Mouse (Mus musculus) testis, adult 2 months (tissue): ENCODE results near the gene Hyal1. TPM values are rescaled to one million over a fixed set of nuclear protein-coding genes. Genes with fewer than 3 reads are reported as not detected.

Source experiments
- H3K27ac ChIP-seq: fragments of 200-500 bp; 2 replicates; pipeline ENCODE4 v1.5.1; 2012; ENCODE audit warnings: low read depth, low read length; ENCODE audit not compliant: control insufficient read depth, insufficient read depth
- H3K27me3 ChIP-seq: fragments of 200-500 bp; 2 replicates; pipeline ENCODE4 v1.6.1; 2012; ENCODE audit warnings: mild to moderate bottlenecking, low read length, moderate library complexity; ENCODE audit not compliant: control insufficient read depth, insufficient read depth
- H3K36me3 ChIP-seq: fragments of 200-500 bp; 2 replicates; pipeline ENCODE4 v1.6.1; 2012; ENCODE audit warnings: mild to moderate bottlenecking, low read length; ENCODE audit not compliant: control insufficient read depth, insufficient read depth
- H3K4me1 ChIP-seq: fragments of 200-500 bp; 2 replicates; pipeline ENCODE4 v1.6.1; 2012; ENCODE audit warnings: low read length; ENCODE audit not compliant: control insufficient read depth, insufficient read depth
- H3K4me3 ChIP-seq: fragments of 200-500 bp; 2 replicates; pipeline ENCODE4 v1.5.1; 2012; ENCODE audit warnings: low read depth, mild to moderate bottlenecking, low read length, moderate library complexity, mixed read lengths; ENCODE audit not compliant: control insufficient read depth
- CTCF ChIP-seq: fragments of 200-500 bp; IDR thresholded peaks from 2 replicates; pipeline ENCODE4 v1.5.1; 2012; ENCODE audit warnings: low read depth, mild to moderate bottlenecking, inconsistent platforms, low read length, moderate library complexity; ENCODE audit not compliant: control insufficient read depth, insufficient read depth, insufficient replicate concordance
- POLR2A ChIP-seq: fragments of 200-500 bp; IDR thresholded peaks from 2 replicates; pipeline ENCODE4 v1.6.1; 2012; ENCODE audit warnings: low read depth, mild to moderate bottlenecking, inconsistent platforms, low read length, moderate library complexity; ENCODE audit not compliant: control insufficient read depth
- polyA plus RNA-seq: library from polyadenylated mRNA; depleted of rRNA; stranded (reverse); fragments of >200 nt; gene quantifications from 2 replicates; pipeline ENCODE4 v1.2.3, GENCODE M21; 2012

Hyal1 gene
- polyA plus RNA-seq, 1 experiment, result 4.0 TPM

DNA sequence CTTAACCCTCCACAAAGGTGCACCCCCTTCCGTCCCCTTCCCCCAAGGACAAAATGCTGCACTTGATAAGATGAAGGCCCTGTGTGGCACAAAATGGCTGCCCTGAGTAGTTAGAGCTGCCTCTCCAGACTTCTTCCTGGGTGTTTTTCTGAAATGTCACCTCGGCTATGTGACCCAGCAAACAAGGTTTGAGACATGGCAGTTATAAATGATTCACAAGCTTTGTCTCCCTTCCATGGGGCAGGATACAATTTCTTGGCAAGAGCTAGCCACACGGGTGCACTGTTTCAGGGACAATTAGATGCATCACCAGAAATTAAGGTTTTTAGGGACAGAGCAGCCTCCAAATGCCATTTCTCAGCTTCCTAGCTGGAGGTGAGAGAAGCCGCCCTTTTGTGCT, 36.3 kb upstream of the Hyal1 start:
- H3K4me1 ChIP-seq, result peaks cover 19% of the 10 kb centered on the region
- peak overlapping the region; percentile 92 for H3K4me3 ChIP-seq
- no peaks in the 10 kb centered on the region for H3K27me3 ChIP-seq
- TF ChIP-seq CTCF, result no peak
- TF ChIP-seq POLR2A, result no peak
- no peaks in the 10 kb centered on the region; the same call in none of the 2 replicates for H3K36me3 ChIP-seq
- no peak overlapping the region for H3K27ac ChIP-seq

DNA sequence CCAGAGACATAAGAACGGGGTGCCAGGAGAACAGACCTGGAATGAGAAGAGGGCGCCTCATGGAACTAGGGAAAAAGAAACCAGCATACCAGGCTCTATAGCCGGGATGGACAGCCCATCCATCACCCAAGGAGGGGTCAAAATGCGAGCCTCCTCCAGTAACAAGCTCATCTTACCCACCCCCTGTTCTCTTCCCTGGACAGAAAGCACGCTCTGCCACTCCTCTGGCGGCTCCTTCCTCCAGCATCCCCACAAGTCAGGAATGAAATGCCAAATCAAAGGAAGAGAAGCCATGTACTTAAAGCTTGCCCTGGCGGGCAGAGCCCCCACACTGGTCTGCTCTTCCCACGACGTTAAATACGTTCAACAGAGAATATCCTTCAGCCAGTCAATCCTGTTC, 35.7 kb upstream of the Hyal1 start:
- Histone ChIP-seq H3K27me3 (no peaks in the 10 kb centered on the region), H3K36me3 (no peaks in the 10 kb centered on the region; the same call in none of the 2 replicates), H3K27ac (peak overlapping the region; percentile 85), H3K4me1 (peaks cover 14% of the 10 kb centered on the region), H3K4me3 (peak overlapping the region; percentile 92)
- TF ChIP-seq POLR2A (no peak), CTCF (no peak)

DNA sequence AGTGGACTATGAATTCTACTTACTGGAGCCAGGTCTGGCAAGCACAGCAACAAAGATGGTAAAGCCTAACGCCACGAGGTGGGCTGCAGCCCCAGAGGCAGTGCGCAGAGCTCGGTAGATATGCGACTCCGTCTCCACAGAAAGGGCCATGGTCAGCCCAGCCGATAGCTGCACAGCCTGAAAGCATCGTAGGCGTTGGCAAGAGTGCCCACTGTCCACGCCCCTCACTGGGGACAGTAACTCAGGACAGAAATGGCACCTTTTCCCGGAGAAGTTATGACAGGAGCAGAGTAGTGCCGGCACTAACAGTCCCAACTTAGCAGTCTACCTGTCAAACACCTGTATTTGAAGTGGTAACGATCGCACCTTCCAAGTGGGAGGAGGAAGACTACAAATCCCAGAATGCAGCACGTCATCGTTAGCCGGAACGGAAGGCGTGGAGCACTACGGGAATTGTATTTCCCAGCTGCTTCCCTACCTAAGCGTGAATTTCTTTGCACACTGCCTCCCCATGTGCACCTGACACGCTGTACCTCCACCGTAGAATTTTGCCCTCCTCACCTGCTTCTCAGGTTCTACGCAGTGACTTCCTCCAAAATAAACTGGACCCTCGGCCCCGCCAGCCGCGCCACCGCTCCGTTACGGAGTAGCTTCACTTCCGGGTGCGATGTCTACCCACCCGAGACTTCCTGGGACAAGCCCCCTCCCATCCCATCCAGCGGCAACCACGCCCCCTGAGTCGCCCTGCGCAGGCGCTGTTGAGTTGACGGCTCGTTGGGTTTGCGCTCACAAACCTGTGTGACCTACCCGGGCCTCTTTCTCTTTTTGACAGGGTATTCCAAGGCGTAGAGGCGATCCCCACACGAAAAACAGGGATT, 35.0 kb upstream of the Hyal1 start, which contains the start of the genes Cyb561d2 and Nprl2:
Gene Cyb561d2, minus strand, starts transcription at position 720 of the 878 bp plus-strand sequence.
Gene Nprl2, plus strand, starts transcription at position 753 of the 878 bp plus-strand sequence.
- H3K27ac ChIP-seq, result peak within 1 kb of the TSS; percentile 85
- peaks cover 17% of the 10 kb centered on the region for H3K4me1 ChIP-seq
- peak within 1 kb of the TSS; percentile 92 for H3K4me3 ChIP-seq
- no peak for TF ChIP-seq CTCF
- TF ChIP-seq POLR2A, result peak; percentile 61
- no peaks in the 10 kb centered on the region for H3K27me3 ChIP-seq
- H3K36me3 ChIP-seq, result no peaks in the 10 kb centered on the region; the same call in none of the 2 replicates

DNA sequence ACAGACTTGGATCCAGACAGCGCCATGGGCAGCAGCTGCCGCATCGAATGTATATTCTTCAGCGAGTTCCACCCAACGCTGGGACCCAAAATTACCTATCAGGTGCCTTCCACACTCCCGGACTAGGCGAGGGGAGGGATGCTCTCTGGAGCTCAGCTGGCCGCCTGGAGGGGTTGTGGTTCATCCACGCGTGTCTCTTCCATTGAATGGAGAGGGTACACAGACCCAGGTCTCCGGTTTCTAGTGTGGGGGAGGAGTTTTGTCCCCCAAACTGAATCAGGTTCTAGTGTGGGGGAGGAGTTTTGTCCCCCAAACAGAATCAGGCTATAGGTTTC, 34.4 kb upstream of the Hyal1 start:
- Histone ChIP-seq H3K4me1 (peaks cover 19% of the 10 kb centered on the region), H3K27ac (peak overlapping the region; percentile 64), H3K36me3 (no peaks in the 10 kb centered on the region; the same call in none of the 2 replicates), H3K27me3 (no peaks in the 10 kb centered on the region), H3K4me3 (peak overlapping the region; percentile 92)
- no peak for TF ChIP-seq POLR2A

DNA sequence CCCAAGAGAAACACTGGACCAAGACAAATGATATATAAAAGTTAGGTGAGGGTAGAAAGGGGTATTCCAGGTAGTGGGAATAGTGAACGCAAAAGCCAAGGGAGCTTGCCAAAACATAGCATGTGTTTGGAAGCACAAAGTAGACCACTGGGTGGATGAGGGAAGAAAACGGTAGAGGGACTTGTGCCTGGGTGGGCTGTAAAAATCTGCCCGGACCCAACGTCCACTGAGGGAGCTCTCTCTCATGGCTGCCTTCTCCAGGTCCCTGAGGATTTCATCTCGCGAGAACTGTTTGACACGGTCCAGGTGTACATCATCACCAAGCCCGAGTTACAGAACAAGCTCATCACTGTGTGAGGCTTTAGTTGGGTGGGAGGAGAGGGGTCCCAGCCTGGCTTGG, 34.0 kb upstream of the Hyal1 start:
- peak overlapping the region; percentile 92 for H3K4me3 ChIP-seq
- H3K27me3 ChIP-seq, result no peaks in the 10 kb centered on the region
- H3K4me1 ChIP-seq, result peaks cover 21% of the 10 kb centered on the region
- H3K36me3 ChIP-seq, result no peaks in the 10 kb centered on the region; the same call in none of the 2 replicates
- TF ChIP-seq CTCF, result no peak
- TF ChIP-seq POLR2A, result no peak
- no peak overlapping the region for H3K27ac ChIP-seq

DNA sequence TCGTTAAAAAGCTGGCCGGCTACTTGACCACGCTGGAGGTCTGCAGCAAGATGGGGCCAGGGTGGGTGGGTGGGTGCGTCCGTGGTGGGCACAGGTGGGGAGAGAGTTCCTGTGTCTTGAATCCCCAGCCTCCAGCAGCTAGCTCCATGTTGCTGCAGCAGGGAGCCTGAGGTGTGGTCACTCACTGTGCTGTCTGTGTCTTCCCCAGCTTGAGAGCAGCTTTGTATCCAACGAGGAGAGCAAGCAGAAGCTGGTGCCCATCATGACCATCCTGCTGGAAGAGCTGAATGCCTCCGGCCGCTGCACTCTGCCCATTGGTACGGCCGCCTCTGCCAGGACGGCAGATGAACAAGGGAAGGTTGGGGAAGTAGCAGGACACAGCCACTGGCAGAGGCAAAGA, 33.4 kb upstream of the Hyal1 start:
- Histone ChIP-seq H3K27me3 (no peaks in the 10 kb centered on the region), H3K4me1 (peaks cover 22% of the 10 kb centered on the region), H3K27ac (no peak overlapping the region), H3K36me3 (no peaks in the 10 kb centered on the region; the same call in 1 of the 2 replicates), H3K4me3 (peak overlapping the region; percentile 43)
- TF ChIP-seq POLR2A (no peak), CTCF (no peak)

DNA sequence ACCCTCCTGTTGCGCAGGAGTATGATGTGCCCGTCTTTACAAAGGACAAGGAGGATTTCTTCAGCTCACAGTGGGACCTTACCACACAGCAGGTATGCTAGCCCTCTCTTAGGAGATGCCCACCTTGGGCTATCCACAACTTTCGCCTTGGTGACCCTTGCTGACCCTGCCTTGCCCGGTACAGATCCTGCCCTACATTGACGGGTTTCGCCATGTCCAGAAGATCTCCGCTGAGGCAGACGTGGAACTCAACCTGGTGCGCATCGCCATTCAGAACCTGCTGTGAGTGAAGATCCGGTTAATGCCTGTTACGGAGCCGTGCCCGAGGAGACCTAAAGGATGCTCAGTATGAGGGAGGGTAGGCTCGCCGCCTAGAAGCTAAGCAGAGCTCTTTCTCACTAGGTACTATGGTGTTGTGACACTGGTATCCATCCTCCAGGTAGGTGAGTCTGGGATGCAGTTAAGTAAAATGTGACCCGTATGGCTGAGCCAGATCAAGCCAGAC, 32.5 kb upstream of the Hyal1 start:
- peaks cover 22% of the 10 kb centered on the region for H3K4me1 ChIP-seq
- no peak overlapping the region for H3K4me3 ChIP-seq
- no peak overlapping the region for H3K27ac ChIP-seq
- TF ChIP-seq POLR2A, result no peak
- TF ChIP-seq CTCF, result no peak
- H3K36me3 ChIP-seq, result peaks cover 2% of the 10 kb centered on the region
- no peaks in the 10 kb centered on the region for H3K27me3 ChIP-seq
